Mouse (Mus musculus) stomach, embryonic 16.5 days (tissue): Measurements from ENCODE around the gene Mbnl2. TPM values are rescaled to one million over a fixed set of nuclear protein-coding genes. Genes with fewer than 3 reads are reported as not detected.
"Not testable (repeated sequence)": the region's sequence is repeated elsewhere in the genome, so short reads cannot be mapped to it uniquely, and the experiment has no call there.

Source experiments
- ATAC-seq: fragments of 200-750 bp; cut with Nextera tagmentation; 2 replicates; pipeline ENCODE4 v1.8.0; 2017; ENCODE audit warnings: moderate number of reproducible peaks, moderate TSS enrichment; ENCODE audit not compliant: insufficient read depth, low FRiP score
- H3K27ac ChIP-seq: fragments of 300-500 bp; sonication (generic); 2 replicates; pipeline ENCODE4 v1.5.1; 2014; ENCODE audit warnings: low read length
- H3K27me3 ChIP-seq: fragments of 300-500 bp; sonication (generic); 2 replicates; pipeline ENCODE4 v1.6.1; 2014; ENCODE audit warnings: low read length, control low read depth, mixed read lengths; ENCODE audit not compliant: control insufficient read depth, insufficient read depth
- H3K36me3 ChIP-seq: fragments of 300-500 bp; sonication (generic); 2 replicates; pipeline ENCODE4 v1.6.1; 2014; ENCODE audit warnings: low read length; ENCODE audit not compliant: control insufficient read depth, insufficient read depth
- H3K4me1 ChIP-seq: fragments of 300-500 bp; sonication (generic); 2 replicates; pipeline ENCODE4 v1.6.1; 2014; ENCODE audit warnings: low read length, control low read depth, mixed read lengths; ENCODE audit not compliant: control insufficient read depth, insufficient read depth
- H3K4me2 ChIP-seq: fragments of 300-500 bp; sonication (generic); 2 replicates; pipeline ENCODE4 v1.6.1; 2014; ENCODE audit warnings: low read depth, low read length, mixed read lengths
- H3K4me3 ChIP-seq: fragments of 300-500 bp; sonication (generic); replicated peaks from 2 replicates; pipeline ENCODE4 v1.5.1; 2014; ENCODE audit warnings: mild to moderate bottlenecking, low read length
- H3K9ac ChIP-seq: fragments of 300-500 bp; sonication (generic); 2 replicates; pipeline ENCODE4 v1.6.1; 2014; ENCODE audit warnings: low read length
- H3K9me3 ChIP-seq: fragments of 300-500 bp; sonication (generic); replicated peaks from 2 replicates; pipeline ENCODE4 v1.6.1; 2016; ENCODE audit warnings: low read length, control low read depth; ENCODE audit not compliant: control insufficient read depth
- WGBS: fragments of 180-500 bp; shearing (Covaris S2); extraction: QIAGEN DNeasy Blood & Tissue Kit; methylation state at CpG from one replicate; pipeline ENCODE4 v1.1.7; 2014; 5-methylcytosine and 5-hydroxymethylcytosine counted together
- polyA plus RNA-seq: library from polyadenylated mRNA; unstranded; fragments of >200 nt; fragmentation: Nextera tagmentation; extraction: Ambion mirVana; gene quantifications from 2 replicates; pipeline ENCODE4 v1.2.1, GENCODE M21; 2015

Mbnl2 gene
- polyA plus RNA-seq, 1 experiment from 2014 or later, result 131 TPM

DNA sequence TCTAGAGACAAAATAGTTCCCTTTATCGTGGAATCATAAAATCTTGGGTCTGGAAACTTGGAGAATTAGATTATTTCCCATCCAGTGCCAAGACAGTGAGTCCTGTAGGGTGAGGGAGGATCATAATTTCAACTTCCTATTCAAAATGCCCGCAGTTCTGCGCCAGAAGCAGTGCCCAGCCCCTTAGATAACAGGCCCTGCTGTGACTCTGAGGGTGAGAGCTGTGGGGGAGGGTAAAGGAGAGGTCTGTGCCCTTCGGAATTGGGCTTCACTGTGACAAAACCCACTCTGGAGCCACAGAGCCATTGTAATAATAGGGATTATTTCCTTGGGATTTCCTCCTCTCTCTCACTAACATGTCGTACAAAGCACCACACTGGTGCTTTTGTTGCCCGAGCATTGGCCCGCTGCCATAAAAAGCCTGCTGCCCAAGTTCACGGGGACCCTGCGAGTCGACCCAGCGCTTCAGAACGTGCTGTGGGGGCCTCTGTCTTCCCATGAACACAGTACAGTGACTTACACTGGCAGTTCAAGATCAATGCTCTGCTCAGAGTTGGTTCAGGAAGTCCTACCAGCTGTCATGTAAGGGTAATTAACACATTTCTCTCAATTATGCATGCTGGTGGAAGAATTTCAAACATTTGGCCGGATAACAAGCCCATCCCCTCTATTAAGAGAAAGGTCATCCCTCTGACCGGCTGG is 79.7 kb downstream of the Mbnl2 start:
- H3K9me3 ChIP-seq, result peaks cover 7% of the 10 kb centered on the region; the same call in 1 of the 2 replicates
- peak overlapping the region; percentile 88 for H3K27ac ChIP-seq
- H3K9ac ChIP-seq, result peak overlapping the region; percentile 52
- WGBS, result 12% methylated on average over 14 of the region's 14 CpGs
- peaks cover 42% of the 10 kb centered on the region for H3K4me1 ChIP-seq
- peaks cover 3% of the 10 kb centered on the region; the same call in 1 of the 2 replicates for H3K36me3 ChIP-seq
- ATAC-seq, result peak; percentile 77
- H3K4me2 ChIP-seq, result peak overlapping the region; percentile 34; the same call in 1 of the 2 replicates
- H3K27me3 ChIP-seq, result no peaks in the 10 kb centered on the region
- H3K4me3 ChIP-seq, result no peak overlapping the region

- Histone ChIP-seq H3K4me1 (peaks cover 42% of the 10 kb centered on the region), H3K9me3 (peaks cover 7% of the 10 kb centered on the region; the same call in 1 of the 2 replicates), H3K4me2 (0 out of 2 replicates have a peak overlapping the region, but pooled peaks have one; percentile 34), H3K27me3 (no peaks in the 10 kb centered on the region), H3K9ac (no peak overlapping the region; the same call in 1 of the 2 replicates), H3K4me3 (no peak overlapping the region), H3K36me3 (peaks cover 3% of the 10 kb centered on the region; the same call in 1 of the 2 replicates), H3K27ac (peak overlapping the region; percentile 88)
- WGBS, result 65% methylated on average over 10 of the region's 10 CpGs
- no peak; the same call in 1 of the 2 replicates for ATAC-seq
Observed at GRCm38 (mm10) chr14:120355742-120356440, 80.4 kb downstream of the Mbnl2 start.

DNA sequence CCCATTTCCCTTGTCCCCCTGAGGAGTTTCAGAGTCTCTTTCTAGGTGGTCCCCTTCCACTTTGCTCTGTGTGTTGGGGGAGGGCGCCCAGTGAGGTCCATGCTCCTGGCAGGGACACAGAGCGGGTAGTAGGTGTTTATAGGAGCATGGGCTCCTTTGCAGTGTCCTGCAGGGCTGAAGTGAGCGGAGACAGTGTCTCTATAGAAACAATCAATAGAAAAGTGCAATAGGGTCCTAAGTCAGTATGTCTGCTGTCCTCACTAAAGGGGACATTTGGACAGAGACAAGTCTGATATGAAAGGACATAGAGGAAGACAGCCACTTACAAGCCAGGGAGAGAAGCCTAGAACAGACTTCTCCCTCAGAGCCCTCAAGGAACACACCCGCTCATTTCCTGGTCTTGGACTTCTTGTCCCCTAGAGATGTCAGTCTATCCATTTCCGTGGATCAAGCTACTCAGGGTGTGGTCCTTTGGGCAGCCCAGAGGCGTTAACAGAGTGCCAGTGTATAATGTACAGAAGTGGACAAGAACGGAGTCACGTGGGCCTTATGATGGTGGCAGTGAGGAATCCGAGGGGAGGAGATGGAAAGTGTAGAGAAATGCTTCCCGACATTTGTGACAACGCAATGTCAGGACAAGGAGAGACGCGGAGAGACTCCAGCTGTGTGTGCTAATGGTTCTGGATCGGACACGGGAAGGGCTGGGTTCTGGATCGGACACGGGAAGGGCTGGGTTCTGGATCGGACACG is 82.0 kb downstream of the Mbnl2 start:
- no peak overlapping the region for H3K4me2 ChIP-seq
- H3K27ac ChIP-seq, result no peak overlapping the region
- no peak for ATAC-seq
- H3K36me3 ChIP-seq, result peaks cover 3% of the 10 kb centered on the region; the same call in 1 of the 2 replicates
- peaks cover 34% of the 10 kb centered on the region for H3K4me1 ChIP-seq
- no peak overlapping the region for H3K9ac ChIP-seq
- 96% methylated on average over 17 of the region's 19 CpGs for WGBS
- peaks cover 7% of the 10 kb centered on the region; the same call in 1 of the 2 replicates for H3K9me3 ChIP-seq
- no peaks in the 10 kb centered on the region for H3K27me3 ChIP-seq
- H3K4me3 ChIP-seq, result no peak overlapping the region

GRCm38 (mm10) chr14:120359608-120360007 is 84.1 kb downstream of the Mbnl2 start:
- not testable (repeated sequence) for H3K9ac ChIP-seq, ATAC-seq, H3K4me2 ChIP-seq, H3K4me3 ChIP-seq, H3K27me3 ChIP-seq, H3K27ac ChIP-seq, H3K36me3 ChIP-seq, H3K9me3 ChIP-seq
- H3K4me1 ChIP-seq, result peaks cover 24% of the 10 kb centered on the region
- WGBS, result 96% methylated on average over 8 of the region's 8 CpGs

GRCm38 (mm10) chr14:120361121-120361520 is 85.7 kb downstream of the Mbnl2 start:
- ATAC-seq, result no peak
- H3K9me3 ChIP-seq, result peaks cover 6% of the 10 kb centered on the region; the same call in 1 of the 2 replicates
- H3K4me1 ChIP-seq, result peaks cover 11% of the 10 kb centered on the region
- H3K4me2 ChIP-seq, result no peak overlapping the region
- H3K27me3 ChIP-seq, result no peaks in the 10 kb centered on the region
- no peak overlapping the region; the same call in 1 of the 2 replicates for H3K27ac ChIP-seq
- no peak overlapping the region for H3K9ac ChIP-seq
- H3K36me3 ChIP-seq, result peaks cover 3% of the 10 kb centered on the region; the same call in 1 of the 2 replicates
- 57% methylated on average over 6 of the region's 6 CpGs for WGBS
- H3K4me3 ChIP-seq, result no peak overlapping the region

DNA sequence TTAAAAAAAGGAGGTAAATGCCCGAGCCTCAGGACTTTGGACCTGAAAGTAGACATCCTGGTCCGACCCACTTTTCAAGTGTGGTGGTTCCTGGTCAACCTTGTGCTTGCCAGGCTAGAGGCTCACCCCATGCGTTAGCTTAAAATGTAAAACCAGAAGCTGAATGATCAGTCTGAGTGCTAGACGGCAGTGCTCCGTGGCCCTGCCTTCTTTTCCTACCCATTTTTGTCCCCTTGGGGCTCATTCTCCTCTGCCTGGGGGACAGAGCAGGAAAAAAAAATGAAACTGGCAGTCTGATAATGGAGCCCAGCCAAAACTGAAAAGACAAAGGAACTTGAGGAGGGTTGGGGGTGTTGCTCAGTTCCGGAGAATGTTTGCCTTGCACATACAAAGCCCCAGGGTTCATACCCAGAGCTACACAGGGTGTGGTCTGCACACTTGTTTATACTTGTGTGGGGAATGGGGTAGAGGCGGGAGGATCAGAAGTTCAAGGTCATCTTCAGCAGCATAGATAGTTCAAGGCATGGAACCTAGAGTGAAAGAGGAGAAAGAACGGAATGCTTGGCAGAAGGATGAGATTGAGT is 87.0 kb downstream of the Mbnl2 start:
- H3K27ac ChIP-seq, result peak overlapping the region; percentile 76
- 50% methylated on average over 8 of the region's 8 CpGs for whole genome bisulfite sequencing
- peaks cover 9% of the 10 kb centered on the region for H3K4me1 ChIP-seq
- no peaks in the 10 kb centered on the region for H3K27me3 ChIP-seq
- no peak overlapping the region for H3K4me3 ChIP-seq
- H3K36me3 ChIP-seq, result peaks cover 7% of the 10 kb centered on the region
- no peak overlapping the region for H3K4me2 ChIP-seq
- no peak overlapping the region for H3K9ac ChIP-seq
- H3K9me3 ChIP-seq, result peaks cover 3% of the 10 kb centered on the region; the same call in 1 of the 2 replicates
- peak; percentile 84; the same call in 1 of the 2 replicates for ATAC-seq

DNA sequence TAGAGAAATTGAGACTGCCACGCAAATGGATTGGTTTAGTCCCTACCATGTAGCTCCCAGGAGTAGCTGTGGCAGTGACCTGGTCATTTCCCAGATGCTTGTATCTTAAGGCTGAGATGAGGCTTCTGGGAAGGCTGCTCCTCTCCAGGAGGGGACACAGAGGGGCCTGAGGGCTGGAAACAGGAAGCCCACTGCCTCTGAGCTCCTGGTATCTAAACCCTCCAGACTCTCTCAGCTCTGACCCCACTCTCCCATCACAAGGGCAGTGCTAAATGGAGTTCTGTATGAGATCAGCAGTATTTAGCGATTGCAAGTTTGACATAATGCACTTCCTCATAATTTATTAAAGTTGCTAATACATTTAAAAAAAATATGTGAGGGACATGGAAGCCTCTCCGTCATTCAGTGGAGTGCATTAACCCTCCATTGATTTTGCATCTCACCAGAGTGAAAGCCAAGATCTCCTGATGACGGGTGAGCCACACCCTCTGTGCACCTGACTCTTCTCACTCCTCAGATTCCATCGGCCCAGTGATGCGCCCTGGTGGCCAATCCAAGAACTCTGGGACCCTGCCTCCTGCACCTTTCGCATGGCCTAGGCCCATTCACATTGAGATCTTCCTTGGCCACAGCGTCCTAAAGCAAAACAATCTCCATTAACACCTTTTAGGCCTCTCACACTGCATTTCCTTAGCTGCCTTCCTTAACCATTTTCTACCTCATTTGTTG is 87.8 kb downstream of the Mbnl2 start:
- Histone ChIP-seq H3K27ac (peak overlapping the region; percentile 76), H3K4me2 (no peak overlapping the region)
- WGBS, result 59% methylated on average over 8 of the region's 8 CpGs

GRCm38 (mm10) chr14:120365088-120365487 is 89.6 kb downstream of the Mbnl2 start:
- Histone ChIP-seq H3K27me3 (no peaks in the 10 kb centered on the region), H3K9me3 (no peaks in the 10 kb centered on the region), H3K4me3 (no peak overlapping the region), H3K27ac (no peak overlapping the region), H3K4me2 (no peak overlapping the region), H3K36me3 (peaks cover 4% of the 10 kb centered on the region; the same call in 1 of the 2 replicates), H3K4me1 (peaks cover 20% of the 10 kb centered on the region), H3K9ac (no peak overlapping the region)
- 94% methylated on average over 4 of the region's 4 CpGs for WGBS
- no peak for ATAC-seq

More for the DNA sequence above, 87.8 kb downstream of the Mbnl2 start:
- no peak overlapping the region for H3K9ac ChIP-seq
- peaks cover 13% of the 10 kb centered on the region for H3K4me1 ChIP-seq
- no peaks in the 10 kb centered on the region for H3K27me3 ChIP-seq
- peak; percentile 45; the same call in 1 of the 2 replicates for ATAC-seq
- peaks cover 7% of the 10 kb centered on the region for H3K36me3 ChIP-seq
- no peaks in the 10 kb centered on the region for H3K9me3 ChIP-seq
- H3K4me3 ChIP-seq, result no peak overlapping the region
